Mouse (Mus musculus) stomach, embryonic 14.5 days (tissue): ENCODE data around the gene Ftcd. TPM values are rescaled to one million over a fixed set of nuclear protein-coding genes. Genes with fewer than 3 reads are reported as not detected.

ENCODE experiments used
- ATAC-seq: fragments of 200-750 bp; cut with Nextera tagmentation; 2 replicates; pipeline ENCODE4 v1.8.0; 2017; ENCODE audit warnings: low read depth, moderate TSS enrichment; ENCODE audit not compliant: insufficient number of reproducible peaks, insufficient read depth, low FRiP score
- H3K27ac ChIP-seq: fragments of 300-500 bp; sonication (generic); 2 replicates; pipeline ENCODE4 v1.5.1; 2014; ENCODE audit warnings: mild to moderate bottlenecking, low read length, moderate library complexity, mixed read lengths
- H3K27me3 ChIP-seq: fragments of 300-500 bp; sonication (generic); 2 replicates; pipeline ENCODE4 v1.6.1; 2014; ENCODE audit warnings: low read length, control low read depth, mixed read lengths; ENCODE audit not compliant: control insufficient read depth, insufficient read depth
- H3K36me3 ChIP-seq: fragments of 300-500 bp; sonication (generic); 2 replicates; pipeline ENCODE4 v1.6.1; 2014; ENCODE audit warnings: mild to moderate bottlenecking, control low read depth, low read length, moderate library complexity, mixed read lengths; ENCODE audit not compliant: control insufficient read depth, insufficient read depth
- H3K4me1 ChIP-seq: fragments of 300-500 bp; sonication (generic); 2 replicates; pipeline ENCODE4 v1.6.1; 2014; ENCODE audit warnings: low read length, control low read depth, mixed read lengths; ENCODE audit not compliant: control insufficient read depth, insufficient read depth
- H3K4me2 ChIP-seq: fragments of 300-500 bp; sonication (generic); replicated peaks from 2 replicates; pipeline ENCODE4 v1.6.1; 2014; ENCODE audit warnings: low read depth, low read length, control low read depth
- H3K4me3 ChIP-seq: fragments of 300-500 bp; sonication (generic); 2 replicates; pipeline ENCODE4 v1.5.1; 2014; ENCODE audit warnings: low read depth, low read length, control low read depth
- H3K9ac ChIP-seq: fragments of 300-500 bp; sonication (generic); replicated peaks from 2 replicates; pipeline ENCODE4 v1.6.1; 2014; ENCODE audit warnings: low read depth, mild to moderate bottlenecking, control low read depth, low read length, moderate library complexity, mixed read lengths
- H3K9me3 ChIP-seq: fragments of 300-500 bp; sonication (generic); 2 replicates; pipeline ENCODE4 v1.6.1; 2016; ENCODE audit warnings: low read depth, low read length, control low read depth; ENCODE audit not compliant: control insufficient read depth
- WGBS: fragments of 180-500 bp; shearing (Covaris S2); extraction: QIAGEN DNeasy Blood & Tissue Kit; methylation state at CpG from one replicate; pipeline ENCODE4 v1.1.7; 2014; 5-methylcytosine and 5-hydroxymethylcytosine counted together
- polyA plus RNA-seq: library from polyadenylated mRNA; unstranded; fragments of >200 nt; fragmentation: Nextera tagmentation; extraction: Ambion mirVana; gene quantifications from 2 replicates; pipeline ENCODE4 v1.2.1, GENCODE M21; 2014

Gene Ftcd
- polyA plus RNA-seq: not detected in 2 replicates

GRCm38 (mm10) chr10:76575374-76575773 is at the start of gene Ftcd:
Ftcd (plus strand) TSS chr10:76575648.
- no peak within 1 kb of the TSS for H3K4me3 ChIP-seq
- no peaks in the 10 kb centered on the region for H3K27me3 ChIP-seq
- no peak within 1 kb of the TSS for H3K9ac ChIP-seq
- H3K27ac ChIP-seq: no peak within 1 kb of the TSS
- no peaks in the 10 kb centered on the region for H3K36me3 ChIP-seq
- no peak within 1 kb of the TSS for H3K4me2 ChIP-seq
- H3K9me3 ChIP-seq: no peaks in the 10 kb centered on the region
- 74% methylated on average over 3 of the region's 3 CpGs for WGBS
- ATAC-seq: no peak
- H3K4me1 ChIP-seq: no peaks in the 10 kb centered on the region

DNA sequence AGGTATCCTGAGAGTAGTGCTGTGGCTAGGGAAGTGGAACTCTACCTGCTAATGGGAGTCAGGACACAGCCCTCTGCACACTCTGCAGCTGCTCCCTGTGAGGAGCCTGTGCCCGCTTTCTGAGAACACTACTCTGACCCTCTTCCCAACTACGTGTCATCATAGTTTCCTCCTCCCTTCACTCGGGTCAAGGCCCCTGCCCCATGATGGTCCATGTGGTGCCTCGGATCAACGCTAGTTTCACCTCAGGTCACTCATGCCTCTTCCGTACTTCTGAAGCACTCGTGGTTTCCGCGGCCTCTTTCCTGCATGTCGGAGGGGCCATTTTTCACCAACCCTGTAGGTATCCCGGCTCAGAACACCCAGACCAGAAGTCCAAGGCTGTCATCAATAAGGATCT is 44.5 kb upstream of the Ftcd start:
- Histone ChIP-seq H3K9me3 (no peaks in the 10 kb centered on the region), H3K4me1 (peaks cover 4% of the 10 kb centered on the region; the same call in 1 of the 2 replicates), H3K4me3 (peak overlapping the region; percentile 54), H3K27ac (no peak overlapping the region), H3K27me3 (no peaks in the 10 kb centered on the region), H3K9ac (peak overlapping the region; percentile 31; the same call in 1 of the 2 replicates), H3K4me2 (peak overlapping the region; percentile 74), H3K36me3 (peaks cover 17% of the 10 kb centered on the region)
- no peak; the same call in 1 of the 2 replicates for ATAC-seq
- 1% methylated on average over 11 of the region's 11 CpGs for WGBS

GRCm38 (mm10) chr10:76531375-76531774 is 44.1 kb upstream of the Ftcd start, which contains the start of gene Lss:
Lss (plus strand) TSS chr10:76531588.
- WGBS: 1% methylated on average over 35 of the region's 37 CpGs
- peaks cover 20% of the 10 kb centered on the region for H3K36me3 ChIP-seq
- peaks cover 4% of the 10 kb centered on the region; the same call in 1 of the 2 replicates for H3K4me1 ChIP-seq
- peak within 1 kb of the TSS; percentile 52 for H3K9ac ChIP-seq
- peak within 1 kb of the TSS; percentile 74 for H3K4me2 ChIP-seq
- peak within 1 kb of the TSS; percentile 54 for H3K4me3 ChIP-seq
- no peaks in the 10 kb centered on the region for H3K27me3 ChIP-seq
- peak within 1 kb of the TSS; percentile 61 for H3K27ac ChIP-seq
- peak; percentile 100 for ATAC-seq
- no peaks in the 10 kb centered on the region for H3K9me3 ChIP-seq

GRCm38 (mm10) chr10:76531828-76532227 is 43.6 kb upstream of the Ftcd start:
- H3K27me3 ChIP-seq: no peaks in the 10 kb centered on the region
- peak overlapping the region; percentile 54 for H3K4me3 ChIP-seq
- H3K36me3 ChIP-seq: peaks cover 20% of the 10 kb centered on the region
- H3K4me1 ChIP-seq: peaks cover 4% of the 10 kb centered on the region; the same call in 1 of the 2 replicates
- H3K9me3 ChIP-seq: no peaks in the 10 kb centered on the region
- no peak for ATAC-seq
- peak overlapping the region; percentile 52 for H3K9ac ChIP-seq
- H3K27ac ChIP-seq: peak overlapping the region; percentile 61
- under 1% methylated on average over 14 of the region's 14 CpGs for WGBS
- H3K4me2 ChIP-seq: peak overlapping the region; percentile 74

DNA sequence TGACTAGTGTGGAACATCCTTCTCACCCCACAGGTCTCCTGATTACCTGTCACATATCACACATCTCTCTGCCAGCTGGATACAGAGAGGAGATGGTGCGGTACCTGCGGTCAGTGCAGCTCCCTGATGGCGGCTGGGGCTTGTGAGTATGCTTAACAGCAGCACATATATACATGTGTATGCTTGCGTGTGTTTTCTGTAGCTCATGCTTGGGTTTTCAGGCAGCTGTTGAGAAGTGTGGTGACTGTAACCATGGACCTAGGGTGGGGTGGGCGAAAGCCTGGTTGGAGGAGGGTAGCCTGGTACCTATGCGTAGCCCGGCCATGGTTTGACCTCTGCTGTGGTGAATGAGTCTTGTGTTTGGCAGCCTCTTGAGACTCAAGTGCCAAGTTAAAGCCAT is 39.9 kb upstream of the Ftcd start:
- no peak overlapping the region for H3K9ac ChIP-seq
- ATAC-seq: no peak
- H3K9me3 ChIP-seq: no peaks in the 10 kb centered on the region
- H3K4me2 ChIP-seq: no peak overlapping the region
- H3K4me1 ChIP-seq: peaks cover 3% of the 10 kb centered on the region; the same call in 1 of the 2 replicates
- no peak overlapping the region for H3K27ac ChIP-seq
- no peak overlapping the region for H3K4me3 ChIP-seq
- 96% methylated on average over 7 of the region's 7 CpGs for WGBS
- peaks cover 38% of the 10 kb centered on the region for H3K36me3 ChIP-seq
- H3K27me3 ChIP-seq: no peaks in the 10 kb centered on the region

DNA sequence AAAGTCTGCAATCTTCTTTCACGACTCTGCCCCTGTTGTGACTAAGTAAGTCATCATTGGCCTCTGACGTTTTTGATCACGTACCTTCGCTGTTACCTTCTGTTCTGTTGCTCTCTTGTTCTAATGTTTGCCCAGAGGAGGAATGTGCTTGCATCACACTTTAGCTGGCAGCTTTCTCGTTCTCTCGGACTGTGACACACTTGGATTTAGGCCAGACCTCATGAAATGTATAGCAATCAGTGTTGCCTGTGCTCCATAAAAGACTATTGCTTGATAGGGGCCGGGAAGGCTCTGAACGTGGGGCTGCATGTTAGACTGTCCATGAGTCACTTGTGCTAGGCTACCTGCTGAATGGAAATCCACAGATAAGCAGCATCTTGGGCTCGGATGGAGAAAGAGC is 37.8 kb upstream of the Ftcd start:
- H3K27me3 ChIP-seq: no peaks in the 10 kb centered on the region
- H3K9ac ChIP-seq: no peak overlapping the region
- H3K9me3 ChIP-seq: no peaks in the 10 kb centered on the region
- H3K4me2 ChIP-seq: no peak overlapping the region
- H3K36me3 ChIP-seq: peaks cover 57% of the 10 kb centered on the region
- H3K4me3 ChIP-seq: no peak overlapping the region
- WGBS: 77% methylated on average over 9 of the region's 9 CpGs
- H3K4me1 ChIP-seq: no peaks in the 10 kb centered on the region
- no peak overlapping the region for H3K27ac ChIP-seq
- no peak for ATAC-seq

- Histone ChIP-seq H3K27ac (no peak overlapping the region), H3K27me3 (no peaks in the 10 kb centered on the region), H3K4me3 (no peak overlapping the region), H3K36me3 (peaks cover 69% of the 10 kb centered on the region), H3K9ac (no peak overlapping the region), H3K9me3 (no peaks in the 10 kb centered on the region), H3K4me2 (no peak overlapping the region), H3K4me1 (no peaks in the 10 kb centered on the region)
- ATAC-seq: no peak
- 95% methylated on average over 11 of the region's 11 CpGs for WGBS
Observed at GRCm38 (mm10) chr10:76541336-76542085, 33.9 kb upstream of the Ftcd start.

- no peaks in the 10 kb centered on the region for H3K27me3 ChIP-seq
- no peaks in the 10 kb centered on the region for H3K4me1 ChIP-seq
- no peak overlapping the region for H3K9ac ChIP-seq
- H3K27ac ChIP-seq: no peak overlapping the region
- no peak overlapping the region for H3K4me3 ChIP-seq
- peaks cover 70% of the 10 kb centered on the region for H3K36me3 ChIP-seq
- ATAC-seq: no peak
- WGBS: 85% methylated on average over 10 of the region's 10 CpGs
- no peak overlapping the region for H3K4me2 ChIP-seq
- no peaks in the 10 kb centered on the region for H3K9me3 ChIP-seq
Observed at GRCm38 (mm10) chr10:76542636-76543375, 32.6 kb upstream of the Ftcd start.
